Mouse (Mus musculus) right cerebral cortex, postnatal 36 days (tissue): ENCODE results near the gene Cblc.

ENCODE experiments used
- DNase-seq, 2 experiments: peaks; one replicate each; pipeline ENCODE4 v3.0.0; 2022; ENCODE audit warnings: low spot score in 2 of 2, mixed read lengths in 1 of 2

Gene Cblc

DNA sequence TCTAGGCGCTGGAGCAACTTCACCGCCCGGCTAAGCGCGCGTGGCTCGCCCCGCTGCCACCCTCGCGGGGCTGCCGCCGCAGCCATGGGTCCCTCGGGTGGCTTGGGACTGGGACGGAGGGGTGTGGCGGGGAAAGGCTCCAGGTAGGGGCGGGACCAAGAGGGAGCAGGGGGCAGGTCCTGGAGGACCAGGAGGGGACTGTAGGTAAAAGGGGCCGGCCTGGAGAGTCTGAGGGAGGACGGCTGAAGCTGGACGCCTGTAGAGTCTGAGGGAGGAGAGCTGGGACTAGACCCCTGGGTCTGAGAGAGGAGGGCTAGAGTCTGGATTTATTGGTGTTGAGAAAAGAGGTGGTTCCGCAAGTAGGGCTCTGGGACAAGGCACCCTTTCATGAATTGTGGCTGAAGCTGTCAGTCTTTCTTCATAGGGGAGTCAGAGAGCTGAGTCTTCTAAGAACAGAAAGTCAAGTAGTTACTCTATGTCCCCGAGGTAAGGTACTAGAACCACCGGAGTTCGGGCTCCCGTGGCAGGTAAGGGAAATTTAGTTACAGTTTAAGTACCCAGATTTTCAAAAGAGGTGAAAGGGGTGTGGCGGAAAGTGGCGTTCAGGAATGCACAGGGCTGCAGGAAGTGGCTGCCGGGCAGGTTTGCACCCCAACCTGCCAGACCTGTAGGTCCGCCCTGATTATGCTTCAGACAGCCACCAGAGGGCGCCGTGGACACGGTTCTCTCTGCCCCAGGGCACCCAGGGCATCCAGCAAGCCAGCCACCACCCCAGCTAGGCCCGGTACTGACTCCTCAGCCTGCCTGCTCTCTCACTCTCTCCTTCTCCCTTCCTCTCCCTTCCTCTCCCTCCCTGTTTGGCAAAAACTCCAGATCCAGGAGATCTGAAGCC, at the start of gene Cblc:
Gene Cblc (minus strand): TSS at position 113 of the 892 bp plus-strand sequence.
- DNase-seq, result peak in 1 of 2 experiments; percentile 32

DNA sequence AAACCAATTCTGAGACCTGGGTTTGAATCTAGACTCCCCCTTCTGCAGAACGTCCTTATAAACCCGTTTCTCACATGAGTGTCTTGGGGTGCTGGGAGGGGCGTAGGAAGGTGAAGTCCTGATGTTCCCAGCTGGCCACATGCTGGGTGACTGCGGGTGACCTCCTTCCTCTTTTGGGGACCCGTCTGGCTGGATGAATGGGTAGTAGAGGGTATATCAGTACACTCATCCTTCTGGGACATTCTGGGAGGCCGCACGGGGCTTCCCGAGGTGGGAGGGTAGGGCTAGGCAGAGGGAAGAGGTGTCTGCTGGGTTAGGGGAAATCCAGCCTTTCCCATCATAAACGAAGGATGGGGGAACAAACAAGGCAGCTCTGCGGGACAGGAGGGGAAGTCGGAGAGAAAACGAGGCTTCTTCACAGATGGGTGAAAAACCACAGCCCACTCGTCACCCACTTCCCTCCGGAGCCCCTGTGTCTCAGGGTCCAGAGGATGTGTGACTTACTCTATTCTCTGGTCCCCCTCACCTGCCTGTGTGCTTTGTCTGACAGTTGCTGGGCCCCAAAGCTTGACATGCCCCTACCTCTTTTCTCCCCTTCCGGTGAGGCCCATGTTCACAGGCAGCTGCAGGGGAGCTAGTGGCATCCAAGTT, 48.0 kb upstream of the Cblc start:
- no peak for DNase-seq

DNA sequence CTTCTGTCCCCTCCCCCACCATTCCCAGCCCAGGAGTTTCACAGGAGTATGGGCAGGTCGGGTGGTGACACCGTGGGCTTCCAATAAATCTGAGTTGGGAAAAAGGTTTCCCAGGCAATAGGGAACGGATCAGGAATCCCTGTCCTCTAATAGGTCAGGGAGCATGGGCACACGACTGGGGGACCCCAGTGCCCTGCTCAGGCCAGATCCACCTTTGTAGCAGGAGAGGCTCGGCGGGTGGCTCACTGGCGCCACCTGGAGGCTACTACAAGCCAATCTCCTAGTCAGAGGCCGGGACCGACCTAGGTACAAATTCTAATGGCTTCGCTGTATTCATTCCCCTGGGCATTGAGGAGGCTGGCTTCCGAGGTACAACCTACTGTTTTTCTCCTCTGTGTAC, 47.0 kb upstream of the Cblc start:
- peak; percentile 17 to 33 for DNase-seq

DNA sequence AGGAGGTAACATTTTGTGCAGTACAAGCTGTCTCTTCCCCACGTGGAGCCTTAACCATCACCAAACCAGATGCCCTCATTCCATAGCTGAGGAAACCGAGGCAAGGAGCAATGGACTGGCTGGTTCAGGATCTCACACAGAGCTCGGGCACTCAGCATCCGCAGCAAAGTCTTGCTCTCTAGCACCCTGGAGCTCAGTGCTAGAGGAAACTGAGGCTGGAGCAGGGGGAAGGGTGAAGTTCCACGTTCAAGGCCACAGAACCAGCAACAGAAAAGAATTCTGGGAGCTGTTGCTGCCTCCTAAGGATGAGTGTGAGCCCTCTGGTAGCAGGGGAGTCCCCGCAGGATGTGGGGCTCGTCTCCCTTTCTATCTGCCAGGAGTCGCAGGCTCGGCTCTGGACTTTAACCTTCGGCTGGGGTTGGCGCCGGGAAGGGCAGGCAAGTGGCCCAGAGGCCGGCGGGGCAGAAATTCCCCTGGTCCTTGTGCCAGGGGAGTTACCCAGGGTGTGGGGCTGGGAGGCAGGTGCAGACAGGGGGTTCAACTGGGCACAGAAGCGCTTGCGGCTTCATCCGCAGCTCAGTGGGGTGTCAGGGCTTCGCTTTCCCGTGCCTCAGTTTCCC, 46.4 kb upstream of the Cblc start:
- DNase-seq, result no peak

DNA sequence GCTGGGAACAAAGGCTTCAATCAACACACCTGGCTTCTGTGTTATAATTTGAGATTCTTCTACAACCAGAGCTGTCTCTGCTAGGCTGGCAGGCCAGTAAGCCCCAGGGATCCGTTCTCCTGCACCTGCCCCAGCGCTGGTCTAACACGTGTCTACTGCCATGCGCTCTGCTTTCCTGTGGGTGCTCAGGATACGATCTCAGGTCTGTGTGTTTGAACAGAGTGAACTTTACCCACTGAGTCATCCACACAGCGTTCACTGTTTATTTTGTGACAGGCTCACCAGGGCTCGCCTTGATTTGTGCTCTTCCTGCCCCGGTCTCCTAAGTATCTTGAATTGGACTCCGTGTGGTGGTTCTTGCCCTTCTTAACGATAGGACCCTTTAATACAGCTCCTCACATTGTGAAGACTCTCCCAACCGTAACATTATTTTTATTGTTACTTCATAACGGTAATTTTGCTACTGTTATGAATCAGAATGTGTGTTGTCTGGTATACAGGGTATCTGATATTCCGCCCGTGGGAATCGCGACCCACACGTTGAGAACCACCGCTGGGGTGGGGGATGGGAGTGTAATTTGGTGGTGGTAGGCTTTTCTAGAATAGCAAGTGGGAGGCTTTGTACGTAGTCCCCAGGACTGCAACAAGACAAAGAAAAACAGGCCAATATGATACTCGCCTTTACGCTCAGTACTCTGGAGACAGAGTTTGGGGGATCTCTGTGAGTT, 45.2 kb upstream of the Cblc start:
- no peak for DNase-seq

DNA sequence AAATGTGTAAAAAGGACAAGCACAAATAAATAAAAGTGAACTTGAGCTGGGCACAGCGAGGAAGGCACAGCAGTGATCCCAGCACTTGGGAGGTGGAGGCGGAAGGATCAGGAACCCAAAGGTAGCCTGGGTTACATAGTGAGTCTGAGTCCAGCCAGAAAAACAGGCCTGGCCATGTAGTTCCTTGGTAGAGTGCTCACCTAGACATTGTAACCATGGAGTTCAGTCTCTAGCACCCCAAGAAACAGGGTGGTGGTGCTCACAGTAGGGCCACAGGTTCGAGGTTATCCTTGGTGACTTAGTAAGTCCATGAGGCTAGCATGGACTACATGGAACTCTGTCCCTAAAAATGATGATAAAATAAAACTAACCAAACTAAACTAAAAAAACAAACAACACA, 44.3 kb upstream of the Cblc start:
- DNase-seq, result no peak

DNA sequence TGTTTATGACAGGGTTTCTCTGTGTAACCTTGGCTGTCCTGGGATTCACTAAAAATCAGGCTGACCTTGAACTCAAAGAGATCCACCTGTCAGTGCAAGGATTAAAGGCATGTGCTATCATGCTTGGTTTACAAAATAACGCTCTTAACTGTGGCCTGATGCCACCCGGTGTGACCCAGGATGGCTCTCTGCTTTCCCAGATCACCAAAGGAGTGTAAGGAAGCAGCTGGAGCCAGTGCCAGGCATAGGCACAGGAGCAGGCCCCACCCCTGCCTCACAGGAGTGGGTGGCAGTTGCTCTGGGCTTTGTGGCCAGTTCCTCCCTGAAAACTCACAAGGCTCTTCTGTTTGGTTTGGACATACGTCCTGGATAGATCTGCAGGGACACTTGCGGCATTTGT, 43.8 kb upstream of the Cblc start:
- no peak for DNase-seq

DNA sequence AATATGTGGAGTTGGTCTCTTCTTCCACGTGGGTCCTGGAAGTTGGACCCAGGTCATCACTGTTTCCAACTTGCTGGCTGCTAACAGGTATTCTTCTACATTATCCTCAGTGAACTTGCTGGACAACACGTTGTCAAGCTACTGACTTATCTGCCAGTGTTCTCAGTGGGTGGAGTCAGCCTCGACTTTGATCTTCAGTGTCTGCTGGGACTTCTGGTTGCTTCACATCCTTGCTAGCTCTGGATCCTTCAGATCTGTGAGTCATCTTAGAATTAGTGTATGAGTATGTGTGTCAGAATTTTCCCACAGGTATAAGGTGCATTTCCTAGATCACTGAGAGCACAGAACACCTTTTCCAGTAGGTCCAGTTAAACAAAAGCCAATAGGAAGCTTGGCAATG, 40.2 kb upstream of the Cblc start:
- no peak for DNase-seq

DNA sequence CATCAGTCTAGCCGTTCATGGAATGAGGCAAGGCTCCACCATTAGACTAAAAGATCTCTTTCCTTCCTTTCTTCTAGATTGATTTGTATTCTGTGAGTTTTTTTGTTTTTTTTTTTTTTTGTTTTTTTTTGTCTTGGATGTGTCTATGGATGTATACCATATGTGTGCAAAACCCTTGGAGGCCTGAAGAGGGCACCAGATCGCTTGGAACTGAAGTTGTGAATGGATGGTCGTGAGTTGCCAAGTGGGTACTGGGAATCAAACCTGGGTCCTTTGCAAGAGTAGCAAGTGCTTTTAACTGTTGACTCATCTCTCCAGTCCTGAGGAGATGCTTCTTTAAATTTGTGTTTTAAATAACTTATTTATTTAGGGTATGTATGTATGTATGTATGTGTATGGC, 37.4 kb upstream of the Cblc start:
- no peak for DNase-seq

DNA sequence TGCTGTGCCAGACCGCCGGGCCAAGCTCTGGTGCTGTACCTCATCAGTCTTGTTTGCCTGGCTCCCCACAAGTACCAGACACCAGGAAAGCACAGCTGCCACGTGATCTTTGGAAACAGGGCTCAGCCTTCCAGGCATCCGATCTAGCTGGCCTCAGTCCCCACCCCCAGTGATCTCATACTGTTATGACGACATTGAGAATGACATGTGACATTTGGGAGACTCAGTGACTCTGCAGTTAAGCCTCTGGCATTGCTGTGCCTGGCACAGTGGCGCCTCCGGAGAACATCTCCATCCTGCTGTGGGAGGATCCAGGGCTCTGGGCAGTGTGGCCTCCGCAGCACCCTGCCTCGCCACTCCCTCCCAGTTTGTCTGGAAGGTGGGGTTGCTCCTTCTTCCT, 35.2 kb upstream of the Cblc start:
- no peak for DNase-seq

DNA sequence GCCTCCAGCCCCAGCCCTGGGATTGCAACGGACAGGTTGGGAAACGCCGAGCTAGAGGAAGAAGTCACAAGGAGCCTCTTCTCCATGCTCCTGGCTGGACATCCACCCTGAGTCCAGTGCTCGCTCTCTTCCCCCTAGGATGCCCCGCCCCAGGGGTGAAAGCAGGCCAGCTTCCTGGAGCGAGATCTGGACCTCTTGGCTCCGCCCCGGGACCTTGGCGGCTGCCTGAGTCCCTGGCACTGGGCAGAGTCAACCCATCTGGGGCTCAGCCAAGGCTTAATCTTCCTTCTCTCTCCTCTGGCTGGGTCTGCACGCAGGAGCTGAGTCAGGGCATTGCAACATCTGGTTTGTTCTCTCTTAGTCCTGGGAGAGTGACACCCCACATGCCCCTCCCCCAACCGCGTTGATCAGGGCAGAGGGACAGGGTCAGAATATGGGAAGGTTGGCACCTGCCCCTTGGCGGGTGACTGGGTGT, 34.1 kb upstream of the Cblc start:
- DNase-seq, result no peak

DNA sequence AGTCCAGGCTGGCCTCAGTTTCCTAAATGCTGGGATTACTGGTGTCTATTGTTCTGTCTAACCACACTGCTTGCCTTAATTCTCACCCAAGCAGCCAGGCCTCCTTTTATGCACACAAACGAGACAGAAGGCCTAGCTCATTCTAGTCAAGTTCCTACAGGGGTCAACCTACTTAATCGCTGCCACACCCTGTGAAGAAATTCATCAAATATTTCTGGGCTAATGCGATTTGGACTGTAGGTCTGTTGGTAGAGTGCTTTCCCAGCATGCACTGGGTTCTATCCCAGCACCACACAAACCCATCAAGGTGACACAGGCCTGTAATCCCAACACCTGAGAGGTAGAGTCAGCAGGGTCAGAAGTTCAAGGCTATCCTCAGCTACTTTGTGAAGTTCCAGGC, 33.1 kb upstream of the Cblc start:
- no peak for DNase-seq

DNA sequence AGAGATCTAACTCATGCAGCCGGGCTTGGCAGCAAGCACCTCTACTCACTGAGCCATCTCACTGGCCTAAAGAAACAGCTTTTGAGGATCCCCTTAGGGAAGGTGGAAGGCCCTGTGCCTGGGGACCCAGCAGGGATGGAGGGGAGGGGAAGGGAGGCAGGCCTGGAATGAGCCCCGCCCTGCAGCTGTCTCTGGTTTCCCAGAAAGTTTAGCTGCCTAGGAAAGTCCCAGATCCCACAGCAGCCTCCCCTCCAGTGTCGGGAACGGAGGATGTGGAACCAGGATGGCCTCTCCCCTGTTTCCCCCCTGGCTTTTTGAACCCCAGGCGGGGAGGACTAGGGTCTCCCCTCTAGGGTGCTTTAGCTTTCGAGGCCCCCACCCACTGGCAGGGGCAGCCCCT, 30.1 kb upstream of the Cblc start:
- no peak for DNase-seq

DNA sequence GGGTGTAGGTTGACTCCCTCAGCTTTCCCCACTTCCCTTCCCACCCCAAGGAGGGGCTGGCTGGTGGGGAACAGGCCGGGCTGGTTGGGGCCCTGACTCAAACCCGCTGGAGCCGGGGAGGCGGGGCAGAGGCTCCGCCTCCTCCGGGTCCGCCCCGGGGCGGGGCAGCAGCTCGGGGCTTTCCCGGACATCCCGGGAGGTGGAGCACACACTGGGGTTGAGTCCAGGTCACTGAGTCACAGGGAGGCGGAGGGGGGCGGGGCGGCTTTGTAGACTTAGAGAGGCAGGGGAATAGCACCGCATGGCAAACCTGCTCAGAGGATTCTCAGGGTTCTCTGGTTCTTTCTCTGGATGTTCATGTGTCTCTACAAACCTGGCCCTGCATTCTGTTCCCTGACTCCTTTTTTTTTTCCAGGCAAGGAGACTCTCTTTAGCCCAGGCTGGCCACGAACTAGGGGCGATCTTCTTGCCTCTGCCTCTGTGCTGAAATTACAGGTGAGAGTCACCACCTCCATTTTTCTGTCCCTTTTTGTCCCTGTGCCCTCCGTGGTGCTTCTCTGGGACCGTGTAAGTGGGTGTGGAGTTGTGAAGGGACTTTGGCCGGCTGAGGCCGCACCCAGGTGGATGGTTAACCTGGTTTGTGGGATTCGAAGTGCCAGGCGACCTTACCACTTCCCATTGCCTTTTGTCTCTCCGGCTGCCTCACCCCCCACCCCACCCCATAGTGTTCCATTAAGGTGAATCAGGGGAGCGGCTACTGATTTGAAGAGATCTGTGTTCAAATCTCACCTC, 27.8 kb upstream of the Cblc start:
- no peak for DNase-seq

DNA sequence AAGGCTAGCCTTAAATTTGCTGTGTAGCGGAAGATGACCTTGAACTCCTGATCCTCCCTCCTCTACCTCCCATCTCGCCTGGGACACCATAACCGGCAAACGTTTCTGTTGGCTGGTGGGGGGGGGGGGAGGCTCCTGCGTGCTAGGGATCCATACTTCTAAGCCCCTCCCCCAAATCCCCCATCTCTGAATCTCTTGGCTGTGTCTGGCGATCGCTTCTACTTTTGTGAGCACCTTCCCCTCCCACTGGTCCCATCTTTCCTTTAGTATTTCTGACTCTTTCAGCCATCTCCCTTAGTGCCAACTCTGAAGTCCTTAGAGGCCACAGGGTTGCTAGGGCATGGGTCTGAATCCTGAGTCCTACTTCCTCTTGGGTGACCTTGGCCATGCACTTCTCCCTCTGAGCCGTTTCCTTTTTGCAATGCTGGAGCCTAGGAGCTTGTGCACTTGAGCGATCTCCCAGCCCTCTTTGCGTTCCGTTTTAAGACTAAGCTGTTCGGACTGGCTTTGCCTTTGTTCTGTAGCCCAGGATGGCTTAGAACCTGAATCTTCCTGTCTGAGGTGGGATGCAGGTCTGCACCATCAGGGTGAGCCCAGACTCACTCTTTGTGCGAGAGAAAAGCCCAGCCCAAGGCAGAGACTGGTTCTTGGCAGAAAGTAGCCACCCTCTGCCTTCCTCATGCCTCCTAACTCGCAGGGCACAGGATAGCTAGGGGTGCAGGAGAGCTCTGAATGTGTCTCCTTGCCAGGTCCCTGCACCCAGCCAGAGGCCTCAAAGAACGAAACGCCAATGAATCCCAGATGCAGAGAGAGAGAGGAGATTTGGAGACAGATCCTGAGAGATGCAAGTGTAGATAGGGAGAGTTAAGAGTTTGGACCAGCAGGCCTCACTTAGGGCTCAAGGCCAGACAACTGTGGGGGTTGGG, 26.9 kb upstream of the Cblc start:
- DNase-seq, result no peak

DNA sequence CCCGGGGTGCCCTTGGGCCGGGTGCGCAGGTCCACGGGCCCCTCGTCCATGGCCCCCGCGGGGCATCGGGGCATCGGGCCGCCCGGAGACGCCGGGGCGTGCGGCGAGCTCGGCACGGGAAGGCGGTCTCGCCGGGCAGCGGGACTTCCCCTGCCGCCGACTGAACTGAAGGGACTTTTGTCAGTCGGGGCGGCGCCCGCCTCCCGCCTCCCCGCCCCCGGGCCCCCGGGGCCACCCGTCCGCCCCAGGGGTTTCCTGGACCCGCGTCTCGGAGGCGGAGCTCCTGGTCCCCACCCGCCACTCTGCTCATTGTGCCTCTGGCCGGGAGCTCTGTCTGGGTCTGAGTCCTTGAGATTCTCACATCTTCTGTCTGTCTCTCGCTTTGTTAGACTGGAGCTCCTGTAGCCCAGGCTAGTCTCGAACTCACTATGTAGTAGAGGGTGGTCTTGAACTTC, 26.0 kb upstream of the Cblc start, which contains the start of gene Bcl3:
Gene Bcl3 (minus strand): TSS at position 167 of the 455 bp plus-strand sequence.
- DNase-seq, result no peak

DNA sequence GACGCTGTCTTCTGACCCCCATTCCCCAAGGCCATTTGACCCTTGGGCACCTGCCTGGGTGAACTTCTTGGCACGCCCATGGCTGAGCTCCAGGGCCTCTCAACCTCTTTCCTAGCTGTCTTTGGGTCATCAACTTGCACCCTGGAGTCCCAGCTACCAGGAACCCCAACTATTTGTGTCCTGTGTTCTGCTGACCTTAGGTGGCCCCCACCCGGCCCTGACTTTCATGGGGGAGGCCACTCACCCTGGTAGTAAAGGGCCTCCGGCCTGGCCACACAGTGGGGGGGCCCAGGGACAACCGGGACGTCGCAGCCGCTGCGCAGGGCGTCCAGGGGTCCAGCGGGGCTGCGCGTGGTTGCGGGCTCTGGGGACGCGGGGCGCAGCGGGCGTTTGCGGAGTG, 25.6 kb upstream of the Cblc start:
- DNase-seq, result no peak

DNA sequence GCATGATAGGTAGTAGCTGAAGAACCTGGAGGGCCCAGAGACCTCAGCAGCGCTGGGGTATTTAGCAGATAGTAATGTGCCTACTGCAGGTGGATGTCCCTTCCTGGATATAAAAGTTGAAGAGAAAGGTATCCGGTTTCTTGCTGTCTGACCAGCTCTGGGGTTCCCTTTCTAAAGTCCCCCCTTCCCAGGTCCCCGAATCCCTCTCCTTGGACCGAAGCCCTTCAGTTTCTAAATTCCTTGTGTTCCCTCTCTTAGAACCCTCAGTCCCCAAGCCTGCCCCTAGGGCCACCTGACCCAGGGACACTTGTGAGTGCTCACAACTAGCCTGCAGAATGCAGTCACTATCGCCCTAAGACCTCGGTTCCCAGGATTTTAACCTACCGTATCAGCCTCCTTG, 25.0 kb upstream of the Cblc start:
- DNase-seq, result no peak

DNA sequence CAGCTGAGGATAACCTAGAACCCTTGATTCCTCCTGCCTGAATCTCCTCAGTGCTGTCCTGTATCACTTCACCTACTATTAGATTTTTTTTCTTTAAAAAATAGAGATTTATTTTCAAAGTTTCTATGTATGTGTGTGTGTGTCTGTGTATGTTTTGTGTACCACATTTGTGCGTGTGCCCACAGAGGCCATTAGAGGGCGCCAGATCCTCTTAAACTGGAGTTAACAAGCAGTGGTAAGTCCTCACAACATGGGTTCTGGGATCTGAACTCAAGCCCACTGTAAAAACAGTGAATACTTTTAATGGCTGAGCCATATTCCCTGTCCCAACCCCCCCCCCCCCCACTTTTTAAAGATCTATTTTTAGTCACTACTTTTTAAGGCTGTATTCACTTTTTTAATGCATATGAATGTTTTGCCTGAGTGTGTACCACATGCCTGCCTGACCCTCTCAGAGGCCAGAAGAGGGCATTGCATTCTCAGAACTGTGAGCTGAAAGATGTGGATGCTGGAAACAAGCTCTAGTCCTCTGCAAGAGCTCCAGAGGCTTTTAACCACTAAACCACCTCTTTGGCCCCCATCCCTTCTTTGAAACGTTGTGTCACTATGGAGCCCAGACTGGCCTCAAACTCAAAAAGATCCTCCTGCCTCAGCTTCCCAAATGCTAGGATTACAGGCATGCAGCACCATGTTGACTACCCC, 23.9 kb upstream of the Cblc start:
- DNase-seq, result no peak
